Mouse (Mus musculus) ES-Bruce4 (cell line): ENCODE measurements around the gene Nrxn3.

Experiments
- CTCF ChIP-seq: IDR thresholded peaks from one replicate; pipeline ENCODE4 v1.8.1; 2011; ENCODE audit warnings: low read depth, low read length
- EP300 ChIP-seq: IDR thresholded peaks from 2 replicates; pipeline ENCODE4 v1.6.1; 2011; ENCODE audit warnings: low read depth, low read length; ENCODE audit not compliant: insufficient read depth
- POLR2A ChIP-seq: IDR thresholded peaks from one replicate; pipeline ENCODE4 v1.8.1; 2011; ENCODE audit warnings: low read length; ENCODE audit not compliant: insufficient read depth

- TF ChIP-seq POLR2A (no peak), CTCF (no peak), EP300 (no peak)
Observed at GRCm38 (mm10) chr12:89333486-89333885, 610.8 kb downstream of the Nrxn3 start.
